Mouse (Mus musculus): ENCODE results near the gene Dnah7c.
A peak's percentile ranks its signal among the peaks of the same experiment; 100 is the strongest.

Gene Dnah7c

GRCm38 (mm10) chr1:46852600-46853272, 427.3 kb downstream of the Dnah7c start:
- peak; percentile 78 for DNase-seq (ENCODE audit: extremely low read depth, insufficient read length, low spot score)

GRCm38 (mm10) chr1:46853317-46854035, 428.1 kb downstream of the Dnah7c start:
- DNase-seq (ENCODE audit: extremely low read depth, insufficient read length, low spot score): peak; percentile 97

- no peak for DNase-seq (ENCODE audit: extremely low read depth, insufficient read length, low spot score)
These were observed 428.9 kb downstream of the Dnah7c start for GRCm38 (mm10) chr1:46854036-46854900.

GRCm38 (mm10) chr1:46856498-46856897, 431.1 kb downstream of the Dnah7c start:
- no peak for DNase-seq (ENCODE audit: extremely low read depth, insufficient read length, low spot score)

Measured in 3134 (cell line).